Mouse (Mus musculus) gastrocnemius, adult 2 months (tissue): ENCODE measurements around the gene Scgb1c1. TPM values are rescaled to one million over a fixed set of nuclear protein-coding genes. Genes with fewer than 3 reads are reported as not detected.
A peak's percentile ranks its signal among the peaks of the same experiment; 100 is the strongest.

Source experiments
- DNase-seq: peaks from one replicate; pipeline ENCODE4 v3.0.0; 2022
- H3K27ac ChIP-seq: fragments of 200-600 bp; 2 replicates; pipeline ENCODE4 v1.8.1; 2022; ENCODE audit warnings: mild to moderate bottlenecking
- H3K4me3 ChIP-seq: fragments of 200-600 bp; 2 replicates; pipeline ENCODE4 v1.8.1; 2022; ENCODE audit warnings: mild to moderate bottlenecking, moderate library complexity
- CTCF ChIP-seq: fragments of 200-600 bp; IDR thresholded peaks from 2 replicates; pipeline ENCODE4 v1.8.1; 2022; ENCODE audit warnings: antibody characterized with exemption, mild to moderate bottlenecking, moderate library complexity
- intact Hi-C: fragments of 180-260 bp; cut with DNase I; formaldehyde crosslinking; loops from one replicate; pipeline ENCODE4 v1.15.1; 2025
- long read RNA-seq, 2 experiments: library from polyadenylated mRNA; stranded (forward); transcript quantifications; one replicate each; pipeline ENCODE4 v2.0.0; 2021
- total RNA-seq, 2 experiments: library from RNA; stranded (reverse); gene quantifications; 2 replicates each; pipeline ENCODE4 v1.2.3; 2021

Gene Scgb1c1
- total RNA-seq = not detected
- long read RNA-seq, experiment 1 = 0 reads
- long read RNA-seq, experiment 2, partial matches to known transcripts = 0 of 1 reads
- long read RNA-seq, experiment 2, other reads (novel, unspliced or antisense) = 0 of 1 reads

GRCm38 (mm10) chr7:140844905-140845665 is at the start of gene Scgb1c1:
Gene Scgb1c1 (plus strand): TSS chr7:140845547.
- peak; percentile 93 for DNase-seq
- no peak within 1 kb of the TSS for H3K4me3 ChIP-seq
- peak; percentile 89 for TF ChIP-seq CTCF

GRCm38 (mm10) chr7:140797619-140798018 is 47.7 kb upstream of the Scgb1c1 start:
- DNase-seq = no peak
- no peak overlapping the region for H3K27ac ChIP-seq
- intact Hi-C loops = no loop called here
- no peak overlapping the region for H3K4me3 ChIP-seq
- TF ChIP-seq CTCF = no peak

More at GRCm38 (mm10) chr7:140844905-140845665, at the start of gene Scgb1c1:
- no peak within 1 kb of the TSS for H3K27ac ChIP-seq
- intact Hi-C loops = loop anchor here (1.0 to 5.0 kb wide), 3 partner anchors 58 to 327 kb away; partner anchors contain the start of gene Rnh1

GRCm38 (mm10) chr7:140798212-140798611 is 47.1 kb upstream of the Scgb1c1 start:
- DNase-seq = no peak
- Histone ChIP-seq H3K27ac (no peak overlapping the region), H3K4me3 (no peak overlapping the region)
- intact Hi-C loops = no loop called here
- no peak for TF ChIP-seq CTCF

- intact Hi-C loops = no loop called here
- DNase-seq = no peak
- Histone ChIP-seq H3K4me3 (no peak overlapping the region), H3K27ac (no peak overlapping the region)
- no peak for TF ChIP-seq CTCF
These were observed 42.7 kb upstream of the Scgb1c1 start for GRCm38 (mm10) chr7:140802629-140803028.

- Histone ChIP-seq H3K27ac (no peak overlapping the region), H3K4me3 (no peak overlapping the region)
- peak; percentile 34; the same call in 1 of the 2 replicates for TF ChIP-seq CTCF
- intact Hi-C loops = no loop called here
- no peak for DNase-seq
These were observed 39.6 kb upstream of the Scgb1c1 start for GRCm38 (mm10) chr7:140805704-140806103.

GRCm38 (mm10) chr7:140810496-140810895 is 34.9 kb upstream of the Scgb1c1 start:
- DNase-seq = no peak
- intact Hi-C loops = no loop called here
- no peak overlapping the region for H3K27ac ChIP-seq

GRCm38 (mm10) chr7:140811714-140812113 is 33.6 kb upstream of the Scgb1c1 start:
- no peak for DNase-seq
- Histone ChIP-seq H3K4me3 (no peak overlapping the region), H3K27ac (no peak overlapping the region)
- intact Hi-C loops = no loop called here
- TF ChIP-seq CTCF = no peak

More at GRCm38 (mm10) chr7:140810496-140810895, 34.9 kb upstream of the Scgb1c1 start:
- no peak overlapping the region for H3K4me3 ChIP-seq
- TF ChIP-seq CTCF = no peak

GRCm38 (mm10) chr7:140812850-140813249 is 32.5 kb upstream of the Scgb1c1 start:
- Histone ChIP-seq H3K27ac (no peak overlapping the region), H3K4me3 (no peak overlapping the region)
- no peak for TF ChIP-seq CTCF
- no peak for DNase-seq
- intact Hi-C loops = no loop called here

GRCm38 (mm10) chr7:140820173-140820572 is 25.2 kb upstream of the Scgb1c1 start:
- no peak for DNase-seq
- H3K27ac ChIP-seq = no peak overlapping the region
- no peak overlapping the region for H3K4me3 ChIP-seq
- intact Hi-C loops = no loop called here
- TF ChIP-seq CTCF = no peak

GRCm38 (mm10) chr7:140821305-140821652 is 24.1 kb upstream of the Scgb1c1 start:
- intact Hi-C loops = no loop called here
- H3K4me3 ChIP-seq = no peak overlapping the region; the same call in 1 of the 2 replicates
- DNase-seq = no peak
- no peak overlapping the region for H3K27ac ChIP-seq
- TF ChIP-seq CTCF = no peak

GRCm38 (mm10) chr7:140821653-140822329 is 23.6 kb upstream of the Scgb1c1 start, which contains the start of gene Zfp941:
Gene Zfp941 (minus strand): TSS chr7:140822178.
- intact Hi-C loops = no loop called here
- H3K4me3 ChIP-seq = peak within 1 kb of the TSS; percentile 50
- H3K27ac ChIP-seq = no peak within 1 kb of the TSS
- DNase-seq = no peak
- TF ChIP-seq CTCF = no peak

- H3K4me3 ChIP-seq = no peak overlapping the region
- H3K27ac ChIP-seq = no peak overlapping the region
- no peak for DNase-seq
- no peak for TF ChIP-seq CTCF
- intact Hi-C loops = no loop called here
These were observed 22.6 kb upstream of the Scgb1c1 start for GRCm38 (mm10) chr7:140822731-140823130.

- no peak for DNase-seq
- Histone ChIP-seq H3K27ac (peak overlapping the region; percentile 6; the same call in 1 of the 2 replicates), H3K4me3 (peak overlapping the region; percentile 19; the same call in 1 of the 2 replicates)
- intact Hi-C loops = no loop called here
- peak; percentile 38; the same call in 1 of the 2 replicates for TF ChIP-seq CTCF
These were observed 17.0 kb upstream of the Scgb1c1 start for GRCm38 (mm10) chr7:140828171-140828881.
